Mouse (Mus musculus): ENCODE measurements around the gene Slc1a2.

The Slc1a2 gene

DNA sequence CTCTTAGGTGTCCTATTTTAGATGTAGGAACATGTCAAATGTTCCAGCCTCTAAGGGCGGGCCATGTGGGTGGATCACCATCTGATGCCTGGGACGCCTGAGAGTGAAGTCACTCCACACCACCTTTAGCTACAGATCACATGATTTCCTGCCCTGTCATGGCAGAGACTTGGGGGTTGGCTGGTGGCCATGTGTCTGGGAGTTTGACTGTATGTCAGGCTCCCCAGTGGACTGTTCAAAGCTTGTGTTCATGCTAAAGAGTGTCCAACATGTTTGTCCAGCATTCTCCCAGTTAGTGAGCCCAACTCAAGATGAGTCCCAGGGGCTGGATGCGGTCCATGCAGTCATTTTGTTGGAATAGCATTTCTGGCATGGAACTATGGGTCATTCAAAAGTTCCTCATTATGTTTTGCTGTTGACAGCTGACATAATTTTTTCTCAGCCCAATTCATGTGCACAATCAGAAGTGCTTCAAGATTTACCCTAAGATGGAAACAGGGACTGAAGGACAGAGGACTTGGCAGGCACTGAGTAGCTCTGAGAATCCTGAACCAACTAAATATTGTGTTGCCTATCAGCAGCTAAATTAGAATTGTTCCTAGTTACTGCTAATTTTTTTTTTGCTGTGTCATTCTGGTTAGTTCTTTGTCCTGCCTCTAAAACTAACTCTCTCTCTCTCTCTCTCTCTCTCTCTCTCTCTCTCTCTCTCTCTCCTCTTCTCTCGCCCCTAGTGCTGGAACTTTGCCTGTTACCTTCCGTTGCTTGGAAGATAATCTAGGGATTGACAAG lies 102.0 kb downstream of the Slc1a2 start:
- intact Hi-C loops (cut with DNase I) = no loop called here

DNA sequence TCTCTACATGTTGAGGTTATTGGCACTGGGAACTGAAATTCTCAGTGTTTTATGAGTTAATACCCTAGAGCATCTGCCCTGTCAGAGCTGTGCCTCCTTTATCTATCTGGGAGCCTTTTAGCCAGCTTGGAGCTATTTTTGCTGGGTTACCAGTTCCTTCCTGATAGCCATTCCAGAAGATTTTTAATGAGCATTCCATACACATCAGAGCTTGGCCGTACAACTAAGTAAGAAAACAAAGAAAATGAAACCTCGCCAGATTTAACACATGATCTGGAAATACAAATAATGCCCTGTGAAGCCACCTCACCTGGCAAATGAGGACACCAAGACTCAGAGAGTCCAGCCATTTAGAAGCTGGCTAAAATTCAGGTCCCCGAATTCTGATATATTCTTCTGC lies 104.7 kb downstream of the Slc1a2 start:
- intact Hi-C loops (cut with DNase I) = no loop called here

DNA sequence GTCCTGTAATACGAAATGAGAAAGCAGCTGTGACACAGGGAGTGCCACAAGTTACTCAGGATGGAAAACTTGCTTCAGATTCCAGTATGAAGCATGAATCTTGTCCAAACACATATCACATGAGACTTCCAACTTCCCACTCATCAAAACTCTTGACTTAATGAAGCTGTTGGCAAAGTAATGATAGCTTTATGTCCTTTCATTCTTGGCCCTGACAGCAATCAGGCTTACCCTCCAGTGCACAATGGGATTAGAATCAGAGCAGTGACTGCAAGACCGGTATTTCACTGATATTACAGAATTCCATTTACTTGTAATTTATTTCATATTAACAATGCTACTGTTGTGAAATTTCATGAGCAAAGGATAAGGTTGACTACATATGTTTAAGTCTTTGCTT lies 105.5 kb downstream of the Slc1a2 start:
- intact Hi-C loops (cut with DNase I) = no loop called here

- intact Hi-C loops (cut with DNase I) = no loop called here
These were observed 106.3 kb downstream of the Slc1a2 start for GRCm38 (mm10) chr2:102764602-102765374.

GRCm38 (mm10) chr2:102768267-102768666 lies 109.8 kb downstream of the Slc1a2 start:
- intact Hi-C loops (cut with DNase I) = no loop called here

DNA sequence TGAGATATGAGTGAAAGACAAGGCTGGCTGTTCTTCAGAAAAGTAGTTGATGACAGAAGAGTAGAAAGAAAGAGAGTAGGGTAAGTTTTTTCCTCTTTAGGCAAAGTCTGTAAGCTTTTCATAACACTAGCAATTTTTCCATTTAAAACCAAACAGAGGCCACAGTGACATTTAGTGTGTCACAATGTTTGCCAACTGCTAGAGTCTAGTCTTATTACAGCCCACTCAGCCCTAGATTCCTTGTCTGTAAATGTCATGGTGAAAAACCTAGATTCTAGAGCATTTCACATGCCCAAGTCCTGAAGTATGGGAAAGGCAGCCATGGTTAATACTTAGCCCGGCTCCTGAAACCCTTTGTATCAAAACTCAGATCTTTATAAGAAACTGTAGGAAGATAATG lies 112.8 kb downstream of the Slc1a2 start:
- intact Hi-C loops (cut with DNase I) = no loop called here

- intact Hi-C loops (cut with DNase I) = no loop called here
These were observed 113.8 kb downstream of the Slc1a2 start for GRCm38 (mm10) chr2:102772276-102772675.

DNA sequence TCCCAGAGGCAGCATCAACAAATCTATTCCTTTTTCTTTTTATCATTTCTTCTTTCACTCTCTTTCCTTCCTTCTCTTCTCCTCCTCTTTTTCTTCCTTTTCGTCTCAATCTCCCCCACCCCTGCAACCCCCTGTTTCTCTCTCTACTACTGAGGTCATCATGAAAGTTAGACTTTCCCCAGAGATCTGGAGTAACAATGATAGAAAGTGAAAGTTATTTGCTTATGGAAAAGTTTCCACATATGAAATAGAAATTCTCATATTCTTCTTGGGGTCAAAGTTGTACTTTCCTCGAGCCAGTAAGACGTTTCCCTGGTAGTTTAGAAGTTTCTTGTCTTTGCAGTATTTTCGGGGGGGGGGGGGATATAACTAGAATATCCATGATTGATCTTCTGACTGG lies 116.2 kb downstream of the Slc1a2 start:
- intact Hi-C loops (cut with DNase I) = no loop called here

GRCm38 (mm10) chr2:102775561-102775960 lies 117.1 kb downstream of the Slc1a2 start:
- intact Hi-C loops (cut with DNase I) = no loop called here

- intact Hi-C loops (cut with DNase I) = no loop called here
These were observed 119.7 kb downstream of the Slc1a2 start for GRCm38 (mm10) chr2:102778208-102778607.

DNA sequence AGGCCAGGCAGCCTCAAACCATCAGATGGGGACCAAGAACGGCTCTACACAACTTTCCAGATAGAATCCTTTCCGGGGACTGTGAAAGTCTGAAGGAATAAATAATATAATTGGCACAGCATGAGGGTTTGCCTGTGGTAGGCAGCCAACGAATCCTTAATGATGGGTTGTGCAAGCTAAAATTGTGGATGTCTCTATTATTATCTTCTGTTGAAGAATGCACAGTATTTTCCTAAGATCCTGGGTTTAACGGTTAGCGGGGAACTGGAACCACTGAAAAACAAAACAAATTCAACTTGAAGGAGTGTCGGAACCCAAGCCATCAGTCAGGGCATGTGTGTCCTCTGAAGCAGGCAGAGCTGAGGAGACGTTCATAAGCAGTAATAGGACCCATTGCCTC lies 124.3 kb downstream of the Slc1a2 start:
- intact Hi-C loops (cut with DNase I) = no loop called here

DNA sequence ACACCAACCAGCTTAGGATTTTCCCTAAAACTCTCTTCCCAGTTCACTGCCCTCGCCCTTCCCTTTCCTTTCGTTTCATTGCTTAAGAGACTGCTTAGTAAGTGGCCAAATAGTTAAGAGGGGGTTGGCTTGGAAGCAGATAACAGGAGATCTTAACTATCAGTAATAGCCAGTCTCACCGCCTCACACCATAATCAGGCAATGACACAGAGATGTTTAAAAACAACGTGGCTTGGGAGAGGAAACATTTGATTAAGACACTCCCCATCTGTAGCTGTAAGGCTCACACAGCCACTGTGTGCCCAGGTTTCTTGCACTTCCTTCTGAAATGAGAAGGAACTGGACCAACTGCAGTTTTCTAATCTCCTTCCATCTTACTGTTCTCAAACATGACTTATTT lies 127.2 kb downstream of the Slc1a2 start:
- intact Hi-C loops (cut with DNase I) = loop anchor here (5.0 kb wide), 1 partner anchor 33 kb away; no protein-coding TSS in a partner anchor

DNA sequence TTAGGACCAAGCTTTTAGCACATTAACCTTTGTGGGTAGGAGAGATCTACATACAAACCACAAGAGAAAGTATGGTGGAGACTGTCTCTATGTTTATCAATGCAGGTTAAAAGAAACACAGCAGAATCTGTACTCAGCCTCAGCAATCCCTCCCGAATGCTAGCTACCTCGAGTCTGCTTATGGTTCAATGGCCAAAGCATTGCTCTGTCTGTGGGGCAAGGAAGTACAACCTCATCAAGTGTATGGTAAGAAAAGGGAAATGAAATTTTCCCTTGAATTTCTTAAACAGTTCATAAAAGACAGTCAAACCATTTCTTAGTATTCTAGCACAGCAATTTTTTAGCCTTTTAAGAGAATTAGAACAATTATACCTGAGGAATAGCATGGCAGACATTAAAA lies 133.2 kb downstream of the Slc1a2 start:
- intact Hi-C loops (cut with DNase I) = no loop called here

GRCm38 (mm10) chr2:102792804-102793203 lies 134.3 kb downstream of the Slc1a2 start:
- intact Hi-C loops (cut with DNase I) = no loop called here

- intact Hi-C loops (cut with DNase I) = no loop called here
These were observed 136.6 kb downstream of the Slc1a2 start for GRCm38 (mm10) chr2:102795034-102795433.

- intact Hi-C loops (cut with DNase I) = no loop called here
These were observed 139.7 kb downstream of the Slc1a2 start for GRCm38 (mm10) chr2:102798149-102798548.

DNA sequence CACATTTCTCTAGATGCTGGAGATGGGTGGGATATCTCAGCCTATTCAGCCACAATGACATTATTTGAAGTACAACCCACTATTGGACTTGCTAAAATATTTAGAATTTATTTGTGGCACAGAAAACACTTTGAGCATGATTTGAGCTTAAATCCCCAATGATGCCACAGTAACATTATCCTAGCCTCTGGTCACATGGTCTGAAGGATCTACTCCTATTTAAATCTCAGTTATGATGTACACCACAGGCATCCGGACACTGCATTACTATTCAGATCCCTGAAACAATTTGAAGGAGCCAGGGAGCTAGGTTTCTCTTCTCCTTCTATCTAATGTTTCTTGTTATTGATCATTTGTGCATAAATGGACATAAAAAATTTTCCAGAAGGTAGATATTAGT lies 143.4 kb downstream of the Slc1a2 start:
- intact Hi-C loops (cut with DNase I) = loop anchor here (10.0 kb wide), 1 partner anchor 117 kb away; no protein-coding TSS in a partner anchor

GRCm38 (mm10) chr2:102804109-102804508 lies 145.7 kb downstream of the Slc1a2 start:
- intact Hi-C loops (cut with DNase I) = loop anchor here (1.0 to 10.0 kb wide), 3 partner anchors 60 to 215 kb away; no protein-coding TSS in a partner anchor

- intact Hi-C loops (cut with DNase I) = loop anchor here (2.0 to 10.0 kb wide), 2 partner anchors 120 to 214 kb away; no protein-coding TSS in a partner anchor
These were observed 146.8 kb downstream of the Slc1a2 start for GRCm38 (mm10) chr2:102805283-102805682.

GRCm38 (mm10) chr2:102805761-102806496 lies 147.5 kb downstream of the Slc1a2 start:
- intact Hi-C loops (cut with DNase I) = loop anchor here (2.0 to 10.0 kb wide), 2 partner anchors 121 to 213 kb away; no protein-coding TSS in a partner anchor

DNA sequence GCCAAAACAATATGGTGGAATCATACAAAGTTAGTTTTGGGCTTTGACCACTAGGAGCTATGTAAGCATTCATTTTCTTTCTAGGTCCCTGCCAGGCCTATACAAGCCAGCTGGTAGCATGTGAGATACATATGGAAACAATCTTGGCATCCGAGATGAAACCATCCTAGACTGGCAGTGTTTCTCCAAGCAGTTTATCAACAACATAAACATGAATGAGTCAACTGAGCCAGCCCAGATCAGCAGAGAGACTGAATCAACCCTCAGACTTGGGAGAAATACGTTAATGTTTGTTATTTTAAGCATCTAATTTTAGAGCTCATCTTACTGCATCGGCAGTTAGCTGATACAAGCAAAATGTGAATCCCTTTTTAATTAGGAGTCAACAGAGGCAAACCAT lies 149.2 kb downstream of the Slc1a2 start:
- intact Hi-C loops (cut with DNase I) = loop anchor here (10.0 kb wide), 1 partner anchor 123 kb away; no protein-coding TSS in a partner anchor
